Mouse (Mus musculus) liver, postnatal 0 days (tissue): Measurements from ENCODE around the gene Tifab.

Experiments used
- CTCF ChIP-seq: sonication (generic); IDR thresholded peaks from 2 replicates; pipeline ENCODE4 v1.5.1; 2016; ENCODE audit warnings: antibody characterized with exemption, low read depth
- EP300 ChIP-seq: IDR thresholded peaks from 2 replicates; pipeline ENCODE4 v1.6.1; 2016; ENCODE audit warnings: antibody characterized with exemption, low read depth, mild to moderate bottlenecking

- TF ChIP-seq CTCF (no peak), EP300 (no peak)
Observed at GRCm38 (mm10) chr13:56152773-56153460, 25.8 kb downstream of the Tifab start.
